Mouse (Mus musculus) heart, postnatal 0 days (tissue): Measurements from ENCODE around the gene Unc45a.

Source experiments
- CTCF ChIP-seq: IDR thresholded peaks from 2 replicates; pipeline ENCODE4 v1.5.1; 2016; ENCODE audit warnings: antibody characterized with exemption, control low read depth, low read depth
- EP300 ChIP-seq: IDR thresholded peaks from 2 replicates; pipeline ENCODE4 v1.6.1; 2016; ENCODE audit warnings: antibody characterized with exemption, low read depth

DNA sequence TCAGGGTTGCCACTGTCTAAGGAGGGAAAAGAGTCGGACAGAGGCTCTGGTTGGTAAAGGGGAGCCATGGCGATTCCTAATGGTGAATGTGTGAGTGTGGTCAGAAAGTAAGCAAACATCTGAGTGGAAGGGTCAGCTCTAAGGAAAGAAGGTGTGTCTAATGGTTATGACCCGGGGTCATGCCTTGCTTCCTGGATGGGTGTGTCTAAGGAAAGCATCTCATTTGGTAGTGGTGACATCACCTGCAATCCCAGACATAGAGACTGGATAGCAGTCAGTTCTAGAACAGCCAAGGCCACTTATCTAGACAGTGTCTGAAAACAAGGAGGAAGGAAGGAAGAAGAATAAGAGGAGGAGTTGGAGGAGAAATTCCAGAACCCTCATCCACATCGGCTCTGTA lies 6.0 kb downstream of the Unc45a start:
- TF ChIP-seq CTCF (no peak), EP300 (no peak)
